Mouse (Mus musculus) midbrain, postnatal 0 days (tissue): Measurements from ENCODE around the gene Gm572. TPM values are rescaled to one million over a fixed set of nuclear protein-coding genes. Genes with fewer than 3 reads are reported as not detected.
A peak's percentile ranks its signal among the peaks of the same experiment; 100 is the strongest.

ENCODE experiments used
- ATAC-seq: fragments of 200-750 bp; cut with Nextera tagmentation; 2 replicates; pipeline ENCODE4 v1.8.0; 2017; ENCODE audit warnings: moderate number of reproducible peaks, mild to moderate bottlenecking, moderate TSS enrichment, moderate library complexity; ENCODE audit not compliant: low FRiP score
- DNase-seq: peaks from one replicate; pipeline ENCODE4 v3.0.0-alpha.2; 2015; ENCODE audit warnings: low spot score
- H3K27ac ChIP-seq: fragments of 300-500 bp; sonication (generic); 2 replicates; pipeline ENCODE4 v1.5.1; 2014; ENCODE audit warnings: low read depth, mild to moderate bottlenecking, low read length, mixed read lengths
- H3K27me3 ChIP-seq: fragments of 300-500 bp; sonication (generic); 2 replicates; pipeline ENCODE4 v1.6.1; 2014; ENCODE audit warnings: low read length, control low read depth, mixed read lengths; ENCODE audit not compliant: insufficient read depth
- H3K36me3 ChIP-seq: fragments of 300-500 bp; sonication (generic); 2 replicates; pipeline ENCODE4 v1.6.1; 2014; ENCODE audit warnings: low read length, control low read depth, mixed read lengths; ENCODE audit not compliant: insufficient read depth
- H3K4me1 ChIP-seq: fragments of 300-500 bp; sonication (generic); 2 replicates; pipeline ENCODE4 v1.6.1; 2014; ENCODE audit warnings: mild to moderate bottlenecking, control low read depth, antibody characterized with exemption, low read length, mixed read lengths; ENCODE audit not compliant: insufficient read depth
- H3K4me2 ChIP-seq: fragments of 300-500 bp; sonication (generic); 2 replicates; pipeline ENCODE4 v1.6.1; 2014; ENCODE audit warnings: low read depth, mild to moderate bottlenecking, low read length, mixed read lengths; ENCODE audit not compliant: poor library complexity, severe bottlenecking
- H3K4me3 ChIP-seq: fragments of 300-500 bp; sonication (generic); 2 replicates; pipeline ENCODE4 v1.5.1; 2014; ENCODE audit warnings: low read depth, mild to moderate bottlenecking, low read length, moderate library complexity
- H3K9ac ChIP-seq: fragments of 300-500 bp; sonication (generic); replicated peaks from 2 replicates; pipeline ENCODE4 v1.6.1; 2014; ENCODE audit warnings: mild to moderate bottlenecking, low read length, moderate library complexity, mixed read lengths; ENCODE audit not compliant: poor library complexity, severe bottlenecking
- H3K9me3 ChIP-seq: fragments of 300-500 bp; sonication (generic); 2 replicates; pipeline ENCODE4 v1.6.1; 2016; ENCODE audit warnings: low read length, control low read depth
- CTCF ChIP-seq: IDR thresholded peaks from 2 replicates; pipeline ENCODE4 v1.5.1; 2016; ENCODE audit warnings: antibody characterized with exemption, mild to moderate bottlenecking
- WGBS: fragments of 180-500 bp; shearing (Covaris S2); extraction: QIAGEN DNeasy Blood & Tissue Kit; methylation state at CpG from one replicate; pipeline ENCODE4 v1.1.7; 2014; 5-methylcytosine and 5-hydroxymethylcytosine counted together
- polyA plus RNA-seq: library from polyadenylated mRNA; unstranded; fragments of >200 nt; fragmentation: Nextera tagmentation; extraction: Ambion mirVana; gene quantifications from 2 replicates; pipeline ENCODE4 v1.2.1, GENCODE M21; 2015
- total RNA-seq: library from RNA; depleted of rRNA; stranded (reverse); fragments of >200 nt; gene quantifications from 2 replicates; pipeline ENCODE4 v1.2.3, GENCODE M21; 2014

Gm572 gene
- total and polyA plus RNA-seq, 2 experiments from 2014 or later: 0.44 TPM; not detected in 1

DNA sequence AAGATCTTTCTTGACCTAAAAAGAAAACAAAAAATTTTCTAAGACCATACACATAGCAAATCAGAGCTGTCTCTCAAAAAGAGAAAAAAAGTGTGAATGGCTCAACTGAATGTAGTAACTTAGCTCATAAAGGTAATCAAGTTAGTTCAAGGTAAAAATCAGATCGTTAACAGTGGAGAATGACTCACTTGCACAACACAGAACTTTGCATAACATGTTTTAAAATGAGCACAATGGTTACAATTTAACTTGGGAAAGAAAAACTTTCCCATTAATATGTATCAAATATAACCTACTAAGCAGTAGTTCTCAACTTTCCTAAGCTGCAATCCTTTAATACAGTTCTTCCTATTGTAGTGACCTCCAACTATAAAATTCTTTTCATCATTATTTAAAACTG is 22.4 kb upstream of the Gm572 start:
- Histone ChIP-seq H3K4me3 (no peak overlapping the region), H3K27ac (no peak overlapping the region), H3K4me1 (no peaks in the 10 kb centered on the region), H3K9ac (no peak overlapping the region), H3K4me2 (no peak overlapping the region), H3K36me3 (peaks cover 41% of the 10 kb centered on the region), H3K27me3 (no peaks in the 10 kb centered on the region), H3K9me3 (no peaks in the 10 kb centered on the region)
- DNase-seq: no peak
- TF ChIP-seq CTCF: no peak
- no peak for ATAC-seq
- 92% methylated on average over 1 of the region's 1 CpGs for WGBS

DNA sequence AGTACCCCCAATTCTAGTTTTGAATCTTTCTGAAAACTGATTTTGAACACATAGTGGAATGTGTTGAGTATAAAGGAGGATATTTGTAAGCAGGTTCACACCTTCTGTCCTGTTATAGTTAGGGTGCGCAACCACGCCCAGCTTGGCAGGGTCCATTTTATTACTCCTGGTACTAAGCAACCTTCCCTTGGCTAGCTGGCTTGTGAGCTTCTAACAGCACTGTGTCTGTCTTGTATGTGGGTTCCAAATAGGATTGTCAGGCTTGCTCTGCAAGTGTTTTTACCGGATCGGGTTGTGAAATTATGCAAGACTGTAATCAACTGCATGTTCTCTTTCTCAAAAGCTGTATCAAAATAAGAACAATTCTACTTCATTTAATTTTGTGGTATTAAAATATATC is 20.6 kb upstream of the Gm572 start:
- no peak overlapping the region for H3K4me3 ChIP-seq
- DNase-seq (no peak), ATAC-seq (no peak)
- no peaks in the 10 kb centered on the region for H3K4me1 ChIP-seq
- 89% methylated on average over 4 of the region's 4 CpGs for WGBS
- no peak overlapping the region for H3K27ac ChIP-seq
- H3K36me3 ChIP-seq: peaks cover 41% of the 10 kb centered on the region
- no peaks in the 10 kb centered on the region for H3K27me3 ChIP-seq
- no peak for TF ChIP-seq CTCF
- no peak overlapping the region for H3K4me2 ChIP-seq
- H3K9ac ChIP-seq: no peak overlapping the region
- no peaks in the 10 kb centered on the region for H3K9me3 ChIP-seq

DNA sequence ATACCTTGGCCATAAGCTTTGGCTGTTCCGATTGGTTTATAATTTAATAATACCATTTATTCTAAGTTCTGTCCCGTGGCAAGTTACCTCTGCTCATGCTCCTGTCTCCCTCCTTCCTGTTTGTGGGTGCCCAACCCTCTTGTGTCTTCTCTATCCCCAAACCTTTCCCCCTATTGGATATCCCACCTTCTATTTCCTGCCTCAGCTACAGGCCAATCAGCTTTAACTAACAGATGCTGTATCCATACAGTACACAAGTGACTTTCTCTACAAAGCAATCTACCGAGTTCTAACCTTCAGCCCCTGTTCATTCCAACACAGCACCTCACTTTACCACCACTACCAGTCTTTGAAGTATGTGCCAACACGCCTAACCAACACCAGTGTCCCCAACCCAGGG is 19.5 kb upstream of the Gm572 start:
- Histone ChIP-seq H3K9me3 (no peaks in the 10 kb centered on the region), H3K4me2 (no peak overlapping the region), H3K4me1 (no peaks in the 10 kb centered on the region), H3K9ac (no peak overlapping the region), H3K27me3 (no peaks in the 10 kb centered on the region), H3K36me3 (peaks cover 36% of the 10 kb centered on the region), H3K27ac (no peak overlapping the region), H3K4me3 (no peak overlapping the region)
- 92% methylated on average over 4 of the region's 4 CpGs for WGBS
- DNase-seq: no peak
- no peak for TF ChIP-seq CTCF
- no peak for ATAC-seq

DNA sequence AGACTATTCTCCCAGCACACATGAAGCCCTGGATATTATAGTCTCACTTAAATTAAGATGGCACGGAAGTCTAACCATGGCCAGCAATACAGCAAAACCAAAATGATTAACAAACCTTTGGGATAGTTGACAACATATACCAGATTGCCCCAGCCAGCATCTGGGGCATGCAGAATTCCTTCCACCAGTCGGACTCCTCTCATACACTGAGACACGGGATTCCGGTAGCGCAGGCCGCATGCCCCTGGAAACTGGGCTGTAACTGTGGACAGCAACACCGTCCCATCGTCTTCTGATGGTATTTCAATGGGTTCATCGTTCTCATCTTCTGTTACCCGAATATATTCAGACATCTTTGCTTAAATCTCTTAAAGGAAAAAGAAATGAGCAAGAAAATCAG is 18.1 kb upstream of the Gm572 start:
- no peak overlapping the region for H3K27ac ChIP-seq
- ATAC-seq (no peak), DNase-seq (no peak)
- no peaks in the 10 kb centered on the region for H3K4me1 ChIP-seq
- 87% methylated on average over 10 of the region's 10 CpGs for WGBS
- peaks cover 22% of the 10 kb centered on the region for H3K36me3 ChIP-seq
- no peaks in the 10 kb centered on the region for H3K27me3 ChIP-seq
- H3K9ac ChIP-seq: no peak overlapping the region
- no peaks in the 10 kb centered on the region for H3K9me3 ChIP-seq
- H3K4me2 ChIP-seq: peak overlapping the region; percentile 79; the same call in 1 of the 2 replicates
- H3K4me3 ChIP-seq: no peak overlapping the region
- TF ChIP-seq CTCF: no peak

DNA sequence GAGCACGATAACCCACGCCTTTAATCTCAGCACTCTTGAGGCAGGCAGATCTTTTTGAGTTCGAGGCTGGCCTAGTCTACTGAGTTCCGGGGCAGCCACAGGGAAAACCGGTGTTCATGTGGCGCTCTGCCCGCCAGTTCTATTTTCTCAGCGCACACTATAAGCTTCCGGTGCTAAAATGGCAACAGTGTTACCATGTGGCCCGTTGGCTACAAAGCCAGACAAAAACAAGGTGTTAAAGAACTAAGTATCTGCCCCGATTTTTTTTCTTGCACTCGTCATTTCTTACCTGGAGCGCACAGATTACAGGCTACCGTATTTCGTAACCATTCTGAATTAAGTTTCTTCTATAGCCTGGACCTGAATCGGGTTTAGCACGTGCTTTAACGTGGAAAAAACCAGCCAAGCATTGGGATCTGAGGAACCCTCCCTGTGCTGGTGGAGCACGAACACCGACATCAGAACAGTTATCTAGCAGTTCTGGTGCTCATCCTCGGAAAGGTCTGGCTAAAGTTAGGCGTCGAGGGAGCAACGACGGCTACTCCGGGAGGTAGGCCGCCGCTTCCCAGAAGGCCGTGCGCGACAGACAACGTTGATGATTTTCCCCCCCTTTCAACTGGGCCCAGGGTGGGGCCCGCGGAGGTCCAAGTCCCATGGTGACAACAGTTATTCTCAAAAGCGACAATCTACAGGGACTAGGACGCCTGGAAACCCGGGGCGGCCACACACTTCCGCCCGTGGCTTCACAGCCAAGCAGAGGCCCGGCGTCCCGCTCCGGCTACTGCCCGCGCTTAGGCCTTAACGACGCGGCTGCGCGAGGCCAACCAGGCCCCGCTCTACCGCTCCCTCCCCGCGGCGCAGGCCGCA is 17.1 kb upstream of the Gm572 start:
- no peak for TF ChIP-seq CTCF
- Histone ChIP-seq H3K36me3 (peaks cover 17% of the 10 kb centered on the region; the same call in 1 of the 2 replicates), H3K4me3 (peak overlapping the region; percentile 100), H3K4me2 (peak overlapping the region; percentile 79), H3K27me3 (no peaks in the 10 kb centered on the region), H3K9ac (peak overlapping the region; percentile 100), H3K9me3 (no peaks in the 10 kb centered on the region), H3K4me1 (no peaks in the 10 kb centered on the region), H3K27ac (peak overlapping the region; percentile 98)
- DNase-seq: peak; percentile 51
- peak; percentile 59 for ATAC-seq
- 1% methylated on average over 56 of the region's 57 CpGs for WGBS

DNA sequence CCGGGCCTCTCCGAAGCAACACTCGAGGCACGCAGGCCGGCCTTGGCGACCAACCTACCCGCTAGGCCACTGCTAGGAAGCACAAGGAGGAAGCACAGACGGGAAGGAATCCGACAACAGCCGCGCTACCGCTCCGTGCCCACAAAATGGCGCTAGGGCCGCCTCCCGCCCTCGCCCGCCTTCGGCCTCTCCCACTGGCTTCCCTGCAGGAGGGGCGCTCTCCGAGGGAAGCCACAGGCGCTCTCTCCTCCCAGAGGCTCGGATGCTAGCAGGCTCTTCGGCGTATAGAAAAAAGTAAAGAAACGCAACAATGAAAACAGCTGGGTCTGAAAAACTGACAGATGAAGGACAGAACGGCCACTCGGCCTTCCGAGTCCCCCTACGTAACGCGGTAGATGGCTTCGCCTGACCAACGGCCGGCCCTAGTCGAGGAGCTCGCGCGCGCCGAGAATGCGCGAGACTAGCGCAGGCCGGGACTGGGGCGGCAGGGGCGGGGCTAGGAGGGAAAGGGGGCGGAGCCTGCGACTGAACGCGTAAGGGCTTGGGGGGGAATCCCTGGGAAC is 16.4 kb upstream of the Gm572 start, which contains the start of gene Tardbp:
Tardbp (minus strand) TSS at position 397 of the 563 bp plus-strand sequence.
- Histone ChIP-seq H3K36me3 (peaks cover 14% of the 10 kb centered on the region; the same call in 1 of the 2 replicates), H3K4me2 (peak within 1 kb of the TSS; percentile 79), H3K4me1 (no peaks in the 10 kb centered on the region), H3K27me3 (no peaks in the 10 kb centered on the region), H3K27ac (peak within 1 kb of the TSS; percentile 98), H3K9ac (peak within 1 kb of the TSS; percentile 100), H3K9me3 (no peaks in the 10 kb centered on the region), H3K4me3 (peak within 1 kb of the TSS; percentile 100)
- ATAC-seq: peak; percentile 97
- peak; percentile 17; the same call in 1 of the 2 replicates for TF ChIP-seq CTCF
- WGBS: under 1% methylated on average over 51 of the region's 51 CpGs
- DNase-seq: peak; percentile 97
